Mouse (Mus musculus) MEL (cell line): ENCODE data around the gene Macrod1.

Experiments
- CHD1 ChIP-seq: IDR thresholded peaks from 2 replicates; pipeline ENCODE4 v1.6.1; 2012; ENCODE audit warnings: low read depth, mild to moderate bottlenecking, inconsistent platforms, low read length, improper control_type of control experiment
- CTCF ChIP-seq, 3 experiments: IDR thresholded peaks in 2 of 3; conservative IDR thresholded peaks in 1 of 3; 2 replicates each; pipeline ENCODE4 v1.5.1; 2011 to 2012; ENCODE audit warnings: low read length in 3 of 3, low read depth in 2 of 3, mild to moderate bottlenecking in 2 of 3, improper control_type of control experiment in 1 of 3, inconsistent platforms in 1 of 3, mixed read lengths in 1 of 3, moderate library complexity in 1 of 3; ENCODE audit not compliant: control insufficient read depth in 1 of 3, insufficient read depth in 1 of 3, poor library complexity in 1 of 3, severe bottlenecking in 1 of 3
- MAZ ChIP-seq: IDR thresholded peaks from 2 replicates; pipeline ENCODE4 v1.6.1; 2012; ENCODE audit warnings: low read depth, mild to moderate bottlenecking, inconsistent platforms, low read length, improper control_type of control experiment
- MYC ChIP-seq: IDR thresholded peaks from 2 replicates; pipeline ENCODE4 v1.6.1; 2011; ENCODE audit warnings: low read depth, mild to moderate bottlenecking, low read length, improper control_type of control experiment, moderate library complexity
- POLR2A ChIP-seq, 2 experiments: IDR thresholded peaks; 2 replicates each; pipeline ENCODE4 v1.6.1; 2011 to 2012; ENCODE audit warnings: low read length in 2 of 2, mild to moderate bottlenecking in 2 of 2, control low read depth in 1 of 2, improper control_type of control experiment in 1 of 2, low read depth in 1 of 2, moderate library complexity in 1 of 2; ENCODE audit not compliant: control insufficient read depth in 1 of 2, insufficient read depth in 1 of 2, poor library complexity in 1 of 2
- TAL1 ChIP-seq: IDR thresholded peaks from 2 replicates; pipeline ENCODE4 v1.6.1; 2012; ENCODE audit warnings: mild to moderate bottlenecking, inconsistent platforms, low read length, moderate library complexity, mixed read lengths
- ZKSCAN1 ChIP-seq: IDR thresholded peaks from 2 replicates; pipeline ENCODE4 v1.6.1; 2012; ENCODE audit warnings: low read depth, mild to moderate bottlenecking, inconsistent platforms, low read length, improper control_type of control experiment, moderate library complexity

DNA sequence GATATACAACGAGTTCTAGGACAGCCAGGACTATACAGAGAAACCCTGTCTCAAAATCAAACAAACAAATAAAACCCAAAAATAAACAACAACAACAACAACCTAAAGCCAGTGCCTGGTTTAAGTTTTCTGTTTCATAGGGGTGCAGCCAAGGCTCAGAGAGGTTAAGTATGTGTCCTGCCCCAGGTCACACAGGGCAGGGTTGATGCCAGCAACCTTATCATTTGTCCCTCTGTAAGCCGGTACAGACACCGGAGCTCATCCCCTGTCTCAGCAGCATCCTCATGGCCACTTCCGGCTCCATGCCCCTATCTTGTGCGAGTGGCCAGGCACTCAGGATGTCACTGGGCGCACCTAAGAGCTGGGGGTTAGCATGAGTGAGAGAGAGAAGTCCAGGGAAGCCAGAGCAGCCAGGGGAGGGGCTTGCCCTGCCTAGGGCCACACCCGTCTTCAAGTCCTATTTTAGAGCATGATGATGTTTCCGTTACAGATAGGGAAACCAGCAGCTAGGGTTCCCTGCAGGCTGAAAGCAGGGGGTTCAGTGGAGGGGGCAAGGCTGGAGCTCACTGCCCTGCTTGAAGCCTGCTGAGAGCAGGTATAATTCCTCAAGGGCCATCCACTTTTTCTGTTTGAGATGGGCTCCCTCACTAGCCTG lies 61.2 kb downstream of the Macrod1 start:
- TF ChIP-seq POLR2A (IDR thresholded peaks at IDR 0.05; ENCODE audit: control insufficient read depth in 1 of 2, insufficient read depth in 1 of 2, low read depth in 1 of 2, low read length in 2 of 2, poor library complexity in 1 of 2) (peak; percentile 29 to 65; a peak in 2 of 4 replicates), ZKSCAN1 (no peak), CTCF (IDR thresholded peaks at IDR 0.05 in 2 of 3, conservative IDR thresholded peaks at IDR 0.05 in 1 of 3; ENCODE audit: control insufficient read depth in 1 of 3, insufficient read depth in 1 of 3, low read depth in 2 of 3, low read length in 3 of 3, poor library complexity in 1 of 3, severe bottlenecking in 1 of 3) (no peak), TAL1 (no peak), CHD1 (no peak), MYC (no peak), MAZ (no peak; the same call in 1 of the 2 replicates)
